Mouse (Mus musculus): Measurements from ENCODE around the gene Cbfa2t2. TPM values are rescaled to one million over a fixed set of nuclear protein-coding genes. Genes with fewer than 3 reads are reported as not detected.
A peak's percentile ranks its signal among the peaks of the same experiment; 100 is the strongest.
"Not testable (repeated sequence)": the region's sequence is repeated elsewhere in the genome, so short reads cannot be mapped to it uniquely, and the experiment has no call there.

The Cbfa2t2 gene
- total RNA-seq, 2 experiments from 2014 or later, result 17.0 to 18.8 TPM

GRCm38 (mm10) chr2:154459851-154460250 is 23.6 kb downstream of the Cbfa2t2 start:
- ATAC-seq (replicated peaks; ENCODE audit: low FRiP score, low TSS enrichment, poor library complexity, severe bottlenecking), result no peak

- ATAC-seq (replicated peaks; ENCODE audit: low FRiP score, low TSS enrichment, poor library complexity, severe bottlenecking), result peak; percentile 90
These were observed 27.4 kb downstream of the Cbfa2t2 start for GRCm38 (mm10) chr2:154463621-154464198.

- ATAC-seq (replicated peaks; ENCODE audit: low FRiP score, low TSS enrichment, poor library complexity, severe bottlenecking), result no peak
These were observed 29.6 kb downstream of the Cbfa2t2 start for GRCm38 (mm10) chr2:154465914-154466335.

GRCm38 (mm10) chr2:154467139-154467538 is 30.9 kb downstream of the Cbfa2t2 start:
- ATAC-seq (replicated peaks; ENCODE audit: low FRiP score, low TSS enrichment, poor library complexity, severe bottlenecking), result no peak

- ATAC-seq (replicated peaks; ENCODE audit: low FRiP score, low TSS enrichment, poor library complexity, severe bottlenecking), result no peak
These were observed 38.2 kb downstream of the Cbfa2t2 start for GRCm38 (mm10) chr2:154474251-154475061.

GRCm38 (mm10) chr2:154475062-154475349 is 38.7 kb downstream of the Cbfa2t2 start:
- no peak for ATAC-seq (replicated peaks; ENCODE audit: low FRiP score, low TSS enrichment, poor library complexity, severe bottlenecking)

- no peak for ATAC-seq (replicated peaks; ENCODE audit: low FRiP score, low TSS enrichment, poor library complexity, severe bottlenecking)
These were observed 39.6 kb downstream of the Cbfa2t2 start for GRCm38 (mm10) chr2:154475861-154476260.

- ATAC-seq (replicated peaks; ENCODE audit: low FRiP score, low TSS enrichment, poor library complexity, severe bottlenecking), result no peak
These were observed 40.7 kb downstream of the Cbfa2t2 start for GRCm38 (mm10) chr2:154477028-154477427.

- no peak for ATAC-seq (replicated peaks; ENCODE audit: low FRiP score, low TSS enrichment, poor library complexity, severe bottlenecking)
These were observed 55.5 kb downstream of the Cbfa2t2 start for GRCm38 (mm10) chr2:154491788-154492187.

GRCm38 (mm10) chr2:154493559-154493958 is 57.3 kb downstream of the Cbfa2t2 start:
- not testable (repeated sequence) for ATAC-seq (replicated peaks; ENCODE audit: low FRiP score, low TSS enrichment, poor library complexity, severe bottlenecking)

- ATAC-seq (replicated peaks; ENCODE audit: low FRiP score, low TSS enrichment, poor library complexity, severe bottlenecking), result no peak
These were observed 58.7 kb downstream of the Cbfa2t2 start for GRCm38 (mm10) chr2:154495021-154495420.

- ATAC-seq (replicated peaks; ENCODE audit: low FRiP score, low TSS enrichment, poor library complexity, severe bottlenecking), result peak; percentile 63
These were observed 62.3 kb downstream of the Cbfa2t2 start for GRCm38 (mm10) chr2:154498571-154498970.

- peak; percentile 42; the same call in 1 of the 2 replicates for ATAC-seq (replicated peaks; ENCODE audit: low FRiP score, low TSS enrichment, poor library complexity, severe bottlenecking)
These were observed 63.5 kb downstream of the Cbfa2t2 start for GRCm38 (mm10) chr2:154499717-154500247.

GRCm38 (mm10) chr2:154500758-154501157 is 64.5 kb downstream of the Cbfa2t2 start:
- ATAC-seq (replicated peaks; ENCODE audit: low FRiP score, low TSS enrichment, poor library complexity, severe bottlenecking), result no peak

GRCm38 (mm10) chr2:154507076-154507475 is 70.8 kb downstream of the Cbfa2t2 start:
- ATAC-seq (replicated peaks; ENCODE audit: low FRiP score, low TSS enrichment, poor library complexity, severe bottlenecking), result no peak

GRCm38 (mm10) chr2:154507566-154508283 is 71.4 kb downstream of the Cbfa2t2 start:
- peak; percentile 88 for ATAC-seq (replicated peaks; ENCODE audit: low FRiP score, low TSS enrichment, poor library complexity, severe bottlenecking)

- ATAC-seq (replicated peaks; ENCODE audit: low FRiP score, low TSS enrichment, poor library complexity, severe bottlenecking), result no peak
These were observed 72.2 kb downstream of the Cbfa2t2 start for GRCm38 (mm10) chr2:154508450-154508849.

- ATAC-seq (replicated peaks; ENCODE audit: low FRiP score, low TSS enrichment, poor library complexity, severe bottlenecking), result no peak
These were observed 73.9 kb downstream of the Cbfa2t2 start for GRCm38 (mm10) chr2:154510141-154510540.

GRCm38 (mm10) chr2:154516944-154517343 is 80.7 kb downstream of the Cbfa2t2 start:
- no peak for ATAC-seq (replicated peaks; ENCODE audit: low FRiP score, low TSS enrichment, poor library complexity, severe bottlenecking)

GRCm38 (mm10) chr2:154517424-154517823 is 81.1 kb downstream of the Cbfa2t2 start:
- ATAC-seq (replicated peaks; ENCODE audit: low FRiP score, low TSS enrichment, poor library complexity, severe bottlenecking), result no peak

Data from megakaryocyte-erythroid progenitor cell, adult 5-6 weeks (primary cell).